Mouse (Mus musculus) hindbrain, embryonic 11.5 days (tissue): ENCODE data around the gene Scamp2. TPM values are rescaled to one million over a fixed set of nuclear protein-coding genes. Genes with fewer than 3 reads are reported as not detected.

Source experiments
- ATAC-seq: fragments of 200-750 bp; cut with Nextera tagmentation; 2 replicates; pipeline ENCODE4 v1.8.0; 2017; ENCODE audit warnings: mild to moderate bottlenecking, moderate TSS enrichment, moderate library complexity; ENCODE audit not compliant: low FRiP score
- DNase-seq: peaks from one replicate; pipeline ENCODE4 v3.0.0-alpha.2; 2015; ENCODE audit warnings: low spot score
- H3K27ac ChIP-seq: fragments of 300-500 bp; sonication (generic); 2 replicates; pipeline ENCODE4 v1.5.1; 2014; ENCODE audit warnings: mild to moderate bottlenecking, low read depth, low read length
- H3K27me3 ChIP-seq: fragments of 300-500 bp; sonication (generic); 2 replicates; pipeline ENCODE4 v1.6.1; 2014; ENCODE audit warnings: mild to moderate bottlenecking, low read length, moderate library complexity, mixed read lengths; ENCODE audit not compliant: control insufficient read depth, insufficient read depth
- H3K36me3 ChIP-seq: fragments of 300-500 bp; sonication (generic); 2 replicates; pipeline ENCODE4 v1.6.1; 2014; ENCODE audit warnings: mild to moderate bottlenecking, low read length, moderate library complexity, mixed read lengths; ENCODE audit not compliant: control insufficient read depth, insufficient read depth
- H3K4me1 ChIP-seq: fragments of 300-500 bp; sonication (generic); replicated peaks from 2 replicates; pipeline ENCODE4 v1.6.1; 2014; ENCODE audit warnings: low read length, mixed read lengths; ENCODE audit not compliant: control insufficient read depth, insufficient read depth
- H3K4me2 ChIP-seq: fragments of 300-500 bp; sonication (generic); replicated peaks from 2 replicates; pipeline ENCODE4 v1.6.1; 2014; ENCODE audit warnings: mild to moderate bottlenecking, low read depth, low read length
- H3K4me3 ChIP-seq: fragments of 300-500 bp; sonication (generic); 2 replicates; pipeline ENCODE4 v1.5.1; 2014; ENCODE audit warnings: low read depth, low read length
- H3K9ac ChIP-seq: fragments of 300-500 bp; sonication (generic); 2 replicates; pipeline ENCODE4 v1.6.1; 2014; ENCODE audit warnings: low read depth, low read length
- H3K9me3 ChIP-seq: fragments of 300-500 bp; sonication (generic); 2 replicates; pipeline ENCODE4 v1.6.1; 2016; ENCODE audit warnings: low read length; ENCODE audit not compliant: control insufficient read depth
- whole genome bisulfite sequencing: fragments of 180-500 bp; shearing (Covaris S2); extraction: QIAGEN DNeasy Blood & Tissue Kit; methylation state at CpG from one replicate; pipeline ENCODE4 v1.1.7; 2014; 5-methylcytosine and 5-hydroxymethylcytosine counted together
- polyA plus RNA-seq: library from polyadenylated mRNA; unstranded; fragments of >200 nt; fragmentation: Nextera tagmentation; extraction: Ambion mirVana; gene quantifications from 2 replicates; pipeline ENCODE4 v1.2.1, GENCODE M21; 2014

Scamp2 gene
- polyA plus RNA-seq, 1 experiment from 2014 or later, result 57.8 TPM

DNA sequence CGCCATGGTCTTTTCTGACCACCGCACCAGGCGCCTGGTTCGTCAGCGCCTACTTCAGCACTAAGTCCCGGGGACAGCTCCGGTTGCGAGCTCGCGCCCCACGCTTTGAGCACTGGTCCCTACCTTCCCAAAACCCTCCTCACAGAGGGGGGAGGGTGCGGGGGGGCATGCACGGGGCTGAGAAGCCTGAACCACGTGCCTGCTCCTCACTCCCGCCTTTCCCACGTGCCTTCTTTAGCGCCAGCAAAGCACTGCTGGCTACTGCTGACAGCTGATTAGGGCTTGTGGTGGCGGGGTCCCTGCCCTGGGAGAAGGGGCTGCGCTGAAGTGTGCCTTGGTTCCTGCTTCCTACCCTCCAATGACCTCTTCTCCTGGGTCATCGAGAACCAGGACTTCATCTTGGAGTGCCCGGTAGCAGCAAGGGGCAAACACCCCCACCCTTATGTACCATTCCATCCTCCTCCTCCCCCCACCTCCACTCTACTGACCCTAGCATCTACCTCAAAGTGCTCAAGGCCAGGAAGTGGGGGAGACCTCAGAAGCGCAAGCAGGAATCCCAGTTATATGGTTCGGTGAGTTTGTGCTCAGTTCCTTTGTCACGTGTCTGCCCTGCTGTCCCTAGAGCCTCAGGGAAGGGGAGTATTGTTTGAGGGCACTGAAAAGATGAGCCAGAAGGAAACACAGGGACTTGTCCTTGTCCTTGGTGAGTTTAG is 45.6 kb downstream of the Scamp2 start, which contains the start of gene Cplx3:
Gene Cplx3 (minus strand): TSS at position 143 of the 713 bp plus-strand sequence.
- no peak within 1 kb of the TSS for H3K9ac ChIP-seq
- peaks cover 3% of the 10 kb centered on the region for H3K4me1 ChIP-seq
- no peak within 1 kb of the TSS for H3K27ac ChIP-seq
- no peaks in the 10 kb centered on the region for H3K9me3 ChIP-seq
- ATAC-seq, result no peak
- 8% methylated on average over 24 of the region's 24 CpGs for WGBS
- H3K4me3 ChIP-seq, result no peak within 1 kb of the TSS
- peak; percentile 71 for DNase-seq
- peak within 1 kb of the TSS; percentile 8; the same call in 1 of the 2 replicates for H3K4me2 ChIP-seq
- peaks cover 2% of the 10 kb centered on the region; the same call in 1 of the 2 replicates for H3K27me3 ChIP-seq
- H3K36me3 ChIP-seq, result no peaks in the 10 kb centered on the region

DNA sequence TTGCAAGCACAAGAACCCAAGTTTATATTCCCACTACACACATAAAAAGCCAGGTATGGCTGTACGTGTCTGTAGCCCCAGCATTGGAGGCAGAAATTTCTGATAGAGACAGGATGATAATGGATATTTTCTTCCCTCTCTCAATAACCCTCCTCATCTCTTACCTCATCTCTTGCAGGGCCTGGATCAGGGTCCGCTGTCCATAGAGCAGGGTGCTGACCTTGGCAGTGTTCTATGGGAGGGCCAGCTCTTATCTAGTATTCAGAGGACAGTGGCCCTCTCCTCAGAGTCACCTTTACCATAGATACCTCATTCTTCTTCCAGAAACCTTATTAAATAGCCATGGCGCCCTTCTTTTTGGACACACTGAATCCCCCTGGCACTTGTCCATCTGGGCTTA is 49.1 kb downstream of the Scamp2 start:
- Histone ChIP-seq H3K4me2 (no peak overlapping the region), H3K9ac (no peak overlapping the region), H3K9me3 (no peaks in the 10 kb centered on the region), H3K27ac (no peak overlapping the region), H3K36me3 (no peaks in the 10 kb centered on the region), H3K4me1 (peaks cover 3% of the 10 kb centered on the region), H3K4me3 (no peak overlapping the region), H3K27me3 (peaks cover 2% of the 10 kb centered on the region; the same call in 1 of the 2 replicates)
- ATAC-seq (no peak), DNase-seq (no peak)
- 67% methylated on average over 3 of the region's 3 CpGs for WGBS

GRCm38 (mm10) chr9:57610359-57610826 is 49.6 kb downstream of the Scamp2 start:
- 55% methylated on average over 3 of the region's 3 CpGs for WGBS
- Histone ChIP-seq H3K4me1 (peaks cover 3% of the 10 kb centered on the region), H3K9me3 (no peaks in the 10 kb centered on the region), H3K9ac (no peak overlapping the region), H3K4me3 (no peak overlapping the region), H3K4me2 (no peak overlapping the region), H3K36me3 (no peaks in the 10 kb centered on the region), H3K27ac (no peak overlapping the region), H3K27me3 (peaks cover 2% of the 10 kb centered on the region; the same call in 1 of the 2 replicates)
- DNase-seq (no peak), ATAC-seq (no peak)

DNA sequence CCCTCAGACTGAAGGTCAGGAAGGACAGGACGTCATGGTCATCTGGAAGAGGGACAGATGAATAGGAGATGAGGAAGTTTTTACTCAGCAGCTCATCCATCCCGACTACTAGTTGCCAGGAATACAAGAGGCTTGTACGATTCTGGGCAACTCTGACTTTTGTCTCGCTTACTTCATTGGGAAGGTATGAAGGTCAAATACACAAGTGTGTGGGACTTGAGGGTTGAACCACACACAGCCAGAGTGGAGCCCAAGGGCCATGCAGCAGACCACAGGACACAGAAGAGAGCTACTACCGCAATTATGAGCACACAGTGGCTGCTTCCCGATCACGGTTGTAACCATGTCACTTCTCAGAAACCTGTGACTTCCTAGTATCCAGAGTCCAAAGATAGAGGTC is 51.8 kb downstream of the Scamp2 start:
- Histone ChIP-seq H3K4me2 (no peak overlapping the region), H3K9ac (no peak overlapping the region), H3K4me1 (no peaks in the 10 kb centered on the region), H3K9me3 (no peaks in the 10 kb centered on the region), H3K36me3 (no peaks in the 10 kb centered on the region), H3K4me3 (no peak overlapping the region), H3K27me3 (0 out of 2 replicates have a peak, but pooled peaks cover 2% of the 10 kb centered on the region), H3K27ac (no peak overlapping the region)
- DNase-seq, result no peak
- ATAC-seq, result no peak
- 84% methylated on average over 7 of the region's 7 CpGs for WGBS

DNA sequence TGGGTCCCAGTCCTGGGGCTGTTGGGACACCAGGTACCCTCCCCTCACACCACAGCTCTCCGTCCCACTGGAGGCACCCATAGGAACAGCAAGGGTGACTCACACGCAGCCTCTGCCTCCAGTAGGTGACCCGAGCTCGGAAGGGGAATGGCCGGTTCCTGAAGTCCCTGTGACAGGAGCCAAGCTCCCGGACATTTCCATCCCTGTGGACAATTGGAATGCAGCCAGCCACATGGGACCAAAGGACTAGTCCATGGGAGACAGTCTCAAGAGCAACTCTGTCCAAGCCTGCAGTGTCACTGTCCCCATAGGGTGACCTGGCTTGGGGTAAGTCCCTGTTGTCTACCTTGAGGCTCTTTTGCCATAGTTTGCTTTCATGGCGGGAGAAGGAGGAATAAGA is 53.2 kb downstream of the Scamp2 start:
- no peak for ATAC-seq
- H3K4me2 ChIP-seq, result no peak overlapping the region
- 73% methylated on average over 7 of the region's 7 CpGs for WGBS
- no peaks in the 10 kb centered on the region for H3K27me3 ChIP-seq
- H3K4me1 ChIP-seq, result no peaks in the 10 kb centered on the region
- no peak overlapping the region for H3K27ac ChIP-seq
- H3K9ac ChIP-seq, result no peak overlapping the region
- H3K36me3 ChIP-seq, result no peaks in the 10 kb centered on the region
- no peak for DNase-seq
- no peak overlapping the region for H3K4me3 ChIP-seq
- no peaks in the 10 kb centered on the region for H3K9me3 ChIP-seq

GRCm38 (mm10) chr9:57614786-57615185 is 54.0 kb downstream of the Scamp2 start:
- H3K9me3 ChIP-seq, result no peaks in the 10 kb centered on the region
- no peaks in the 10 kb centered on the region for H3K36me3 ChIP-seq
- H3K4me1 ChIP-seq, result no peaks in the 10 kb centered on the region
- H3K4me2 ChIP-seq, result no peak overlapping the region
- no peaks in the 10 kb centered on the region for H3K27me3 ChIP-seq
- DNase-seq, result no peak
- H3K9ac ChIP-seq, result no peak overlapping the region
- 93% methylated on average over 4 of the region's 4 CpGs for WGBS
- no peak overlapping the region for H3K27ac ChIP-seq
- no peak overlapping the region for H3K4me3 ChIP-seq
- no peak for ATAC-seq

GRCm38 (mm10) chr9:57617556-57618169 is 56.9 kb downstream of the Scamp2 start:
- no peaks in the 10 kb centered on the region for H3K9me3 ChIP-seq
- no peak for DNase-seq
- no peaks in the 10 kb centered on the region for H3K36me3 ChIP-seq
- H3K27me3 ChIP-seq, result no peaks in the 10 kb centered on the region
- H3K27ac ChIP-seq, result no peak overlapping the region
- H3K4me2 ChIP-seq, result no peak overlapping the region
- 79% methylated on average over 8 of the region's 8 CpGs for WGBS
- H3K4me3 ChIP-seq, result no peak overlapping the region
- H3K9ac ChIP-seq, result no peak overlapping the region
- ATAC-seq, result no peak
- no peaks in the 10 kb centered on the region for H3K4me1 ChIP-seq

GRCm38 (mm10) chr9:57618854-57619253 is 58.1 kb downstream of the Scamp2 start:
- ATAC-seq, result no peak
- H3K27ac ChIP-seq, result no peak overlapping the region
- 82% methylated on average over 8 of the region's 8 CpGs for WGBS

DNA sequence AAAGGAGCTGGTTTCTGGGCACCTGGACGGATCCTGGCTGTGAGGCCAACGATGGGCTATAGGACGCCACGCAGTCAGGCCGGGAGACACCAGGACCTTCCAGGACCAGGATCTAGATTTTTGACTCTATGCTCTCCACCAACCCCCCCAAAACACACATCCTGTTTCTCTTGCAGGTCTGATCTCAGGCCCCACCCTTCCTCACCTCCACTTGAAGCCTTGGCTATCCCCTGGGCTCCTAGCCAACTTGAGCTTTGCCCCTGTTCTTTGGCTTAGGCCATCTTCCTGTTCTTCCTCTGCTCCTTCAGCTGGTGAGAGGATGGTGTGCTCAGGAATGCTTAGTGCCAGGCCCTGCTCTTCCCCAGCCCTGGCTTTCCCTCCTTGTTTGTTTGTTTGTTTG is 59.9 kb downstream of the Scamp2 start, which contains the start of gene Lman1l:
Gene Lman1l (minus strand): TSS at position 101 of the 400 bp plus-strand sequence.
- Histone ChIP-seq H3K4me1 (no peaks in the 10 kb centered on the region), H3K27ac (no peak within 1 kb of the TSS), H3K9ac (no peak within 1 kb of the TSS), H3K4me3 (no peak within 1 kb of the TSS), H3K9me3 (no peaks in the 10 kb centered on the region), H3K4me2 (no peak within 1 kb of the TSS), H3K27me3 (no peaks in the 10 kb centered on the region), H3K36me3 (no peaks in the 10 kb centered on the region)
- DNase-seq, result no peak
- 87% methylated on average over 5 of the region's 5 CpGs for WGBS
- ATAC-seq, result no peak

More at GRCm38 (mm10) chr9:57618854-57619253, 58.1 kb downstream of the Scamp2 start:
- H3K4me3 ChIP-seq, result no peak overlapping the region
- H3K36me3 ChIP-seq, result no peaks in the 10 kb centered on the region
- H3K4me1 ChIP-seq, result no peaks in the 10 kb centered on the region
- no peak overlapping the region for H3K9ac ChIP-seq
- no peaks in the 10 kb centered on the region for H3K9me3 ChIP-seq
- no peaks in the 10 kb centered on the region for H3K27me3 ChIP-seq
- H3K4me2 ChIP-seq, result no peak overlapping the region
- DNase-seq, result no peak
